Mouse (Mus musculus) thymus, adult 2 months (tissue): ENCODE measurements around the gene Shisa5. TPM values are rescaled to one million over a fixed set of nuclear protein-coding genes. Genes with fewer than 3 reads are reported as not detected.

Experiments
- DNase-seq: peaks from one replicate; pipeline ENCODE4 v3.0.0; 2021
- H3K27ac ChIP-seq: fragments of 200-500 bp; 2 replicates; pipeline ENCODE4 v1.5.1; 2012; ENCODE audit warnings: low read length, control low read depth; ENCODE audit not compliant: control insufficient read depth, insufficient read depth
- H3K27me3 ChIP-seq: fragments of 200-500 bp; 2 replicates; pipeline ENCODE4 v1.6.1; 2012; ENCODE audit warnings: mild to moderate bottlenecking, low read length, moderate library complexity, mixed read lengths; ENCODE audit not compliant: control insufficient read depth, insufficient read depth
- H3K36me3 ChIP-seq: fragments of 200-500 bp; 2 replicates; pipeline ENCODE4 v1.6.1; 2012; ENCODE audit warnings: mild to moderate bottlenecking, low read length, moderate library complexity; ENCODE audit not compliant: control insufficient read depth, insufficient read depth
- H3K4me1 ChIP-seq: fragments of 200-500 bp; replicated peaks from 2 replicates; pipeline ENCODE4 v1.6.1; 2012; ENCODE audit warnings: low read length; ENCODE audit not compliant: control insufficient read depth, insufficient read depth
- H3K4me3 ChIP-seq: fragments of 200-500 bp; 2 replicates; pipeline ENCODE4 v1.5.1; 2012; ENCODE audit warnings: mild to moderate bottlenecking, low read length, control low read depth, moderate library complexity; ENCODE audit not compliant: control insufficient read depth, insufficient read depth
- CTCF ChIP-seq: fragments of 200-500 bp; IDR thresholded peaks from 2 replicates; pipeline ENCODE4 v1.5.1; 2012; ENCODE audit warnings: mild to moderate bottlenecking, control low read depth, low read length, moderate library complexity, borderline replicate concordance; ENCODE audit not compliant: control insufficient read depth, poor library complexity, insufficient read depth; ENCODE audit errors: extremely low read depth
- POLR2A ChIP-seq: fragments of 200-500 bp; IDR thresholded peaks from 2 replicates; pipeline ENCODE4 v1.6.1; 2012; ENCODE audit warnings: mild to moderate bottlenecking, low read length, control low read depth, moderate library complexity; ENCODE audit not compliant: control insufficient read depth, poor library complexity, insufficient read depth; ENCODE audit errors: extremely low read depth
- WGBS: fragments of 180-500 bp; shearing (Covaris S2); methylation state at CpG from one replicate; pipeline ENCODE4 v1.1.7; 2018; 5-methylcytosine and 5-hydroxymethylcytosine counted together
- polyA plus RNA-seq: library from polyadenylated mRNA; depleted of rRNA; stranded (reverse); fragments of >200 nt; gene quantifications from 2 replicates; pipeline ENCODE4 v1.2.3, GENCODE M21; 2012

Gene Shisa5
- polyA plus RNA-seq, 1 experiment, result 2,648 TPM

DNA sequence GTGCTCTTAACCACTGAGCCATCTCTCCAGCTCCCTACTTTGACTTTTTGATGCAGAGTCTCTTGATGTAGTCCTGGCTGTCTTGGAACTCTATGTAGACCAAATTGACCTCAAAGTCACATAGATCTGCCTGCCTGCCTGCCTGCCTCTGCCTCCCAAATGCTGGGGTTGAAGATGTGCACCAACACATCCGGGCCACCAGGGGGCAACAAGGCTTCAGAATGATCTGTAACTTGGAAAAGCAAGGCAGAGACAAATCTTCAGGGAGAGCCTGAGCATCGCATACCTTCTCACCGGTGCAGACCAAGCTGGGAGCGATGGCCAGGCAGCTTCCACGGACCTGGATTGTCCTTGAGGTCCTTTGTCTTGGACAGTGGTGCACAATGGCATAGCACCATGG lies 7.9 kb downstream of the Shisa5 start:
- 40% methylated on average over 5 of the region's 5 CpGs for WGBS

GRCm38 (mm10) chr9:109049316-109049715 lies 11.0 kb downstream of the Shisa5 start:
- TF ChIP-seq POLR2A (no peak), CTCF (no peak)
- DNase-seq, result no peak
- Histone ChIP-seq H3K4me3 (no peak overlapping the region), H3K4me1 (peaks cover 44% of the 10 kb centered on the region), H3K36me3 (no peaks in the 10 kb centered on the region), H3K27ac (no peak overlapping the region), H3K27me3 (no peaks in the 10 kb centered on the region)
- 81% methylated on average over 7 of the region's 7 CpGs for WGBS

More for the DNA sequence above, 7.9 kb downstream of the Shisa5 start:
- Histone ChIP-seq H3K36me3 (no peaks in the 10 kb centered on the region), H3K4me1 (peaks cover 16% of the 10 kb centered on the region), H3K4me3 (no peak overlapping the region), H3K27me3 (no peaks in the 10 kb centered on the region), H3K27ac (no peak overlapping the region)
- peak; percentile 81 for DNase-seq
- TF ChIP-seq POLR2A (no peak), CTCF (peak; percentile 85; the same call in 1 of the 2 replicates)

DNA sequence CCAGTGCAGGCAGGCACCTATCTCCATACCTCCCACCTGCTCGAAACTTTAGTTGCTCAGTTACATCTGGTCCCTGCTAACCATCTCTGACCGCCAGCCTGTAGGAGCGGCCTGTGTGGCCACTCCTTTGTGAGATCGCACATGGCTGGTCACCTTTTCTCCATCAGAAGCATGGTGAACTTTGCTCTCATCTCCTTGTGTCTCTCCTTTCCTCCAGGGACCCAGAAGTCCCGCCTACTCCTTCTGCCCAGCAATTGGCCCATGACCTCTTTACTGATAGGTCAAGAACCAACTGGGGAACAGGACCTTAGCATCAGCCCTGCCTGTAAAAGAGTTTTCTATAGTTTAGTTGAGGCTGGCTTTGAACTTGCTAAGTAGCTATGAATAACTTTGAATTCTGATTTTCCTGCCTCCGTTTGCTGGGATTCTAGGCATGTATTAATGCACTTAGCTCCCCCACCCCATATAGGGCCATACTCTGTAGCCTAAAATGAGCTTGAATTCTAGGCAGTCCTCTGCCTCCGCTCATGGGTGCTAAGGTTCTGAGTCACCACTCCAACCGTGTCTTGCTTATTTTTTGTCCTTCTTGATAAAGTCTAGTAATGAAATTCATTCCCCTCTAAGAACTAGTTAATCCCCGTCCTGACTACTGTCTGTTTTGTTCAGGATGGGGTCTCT lies 11.8 kb downstream of the Shisa5 start:
- TF ChIP-seq CTCF (no peak), POLR2A (no peak)
- no peak for DNase-seq
- 68% methylated on average over 9 of the region's 9 CpGs for WGBS
- H3K27me3 ChIP-seq, result no peaks in the 10 kb centered on the region
- H3K27ac ChIP-seq, result peak overlapping the region; percentile 98
- peaks cover 52% of the 10 kb centered on the region for H3K4me1 ChIP-seq
- no peaks in the 10 kb centered on the region for H3K36me3 ChIP-seq
- H3K4me3 ChIP-seq, result peak overlapping the region; percentile 35

DNA sequence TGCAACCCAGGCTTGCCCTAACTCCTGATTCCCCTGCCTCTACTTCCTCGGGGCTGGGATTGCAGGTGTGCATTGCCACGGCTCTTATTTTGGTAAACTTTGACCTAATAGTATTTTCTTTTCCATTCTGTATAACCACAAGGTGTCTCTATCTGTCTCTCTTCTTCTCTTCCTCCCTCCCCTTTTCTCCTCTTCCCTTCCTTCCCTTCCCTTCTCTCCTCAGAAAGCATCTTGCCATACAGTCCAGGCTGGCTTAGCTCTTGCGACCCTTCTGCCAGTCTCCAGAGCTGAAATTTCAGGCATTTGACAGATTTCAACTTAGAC lies 12.3 kb downstream of the Shisa5 start:
- Histone ChIP-seq H3K27me3 (no peaks in the 10 kb centered on the region), H3K27ac (peak overlapping the region; percentile 98), H3K36me3 (no peaks in the 10 kb centered on the region), H3K4me3 (peak overlapping the region; percentile 35), H3K4me1 (peaks cover 57% of the 10 kb centered on the region)
- DNase-seq, result no peak
- TF ChIP-seq POLR2A (no peak), CTCF (no peak)
- WGBS, result 8% methylated on average over 3 of the region's 3 CpGs

DNA sequence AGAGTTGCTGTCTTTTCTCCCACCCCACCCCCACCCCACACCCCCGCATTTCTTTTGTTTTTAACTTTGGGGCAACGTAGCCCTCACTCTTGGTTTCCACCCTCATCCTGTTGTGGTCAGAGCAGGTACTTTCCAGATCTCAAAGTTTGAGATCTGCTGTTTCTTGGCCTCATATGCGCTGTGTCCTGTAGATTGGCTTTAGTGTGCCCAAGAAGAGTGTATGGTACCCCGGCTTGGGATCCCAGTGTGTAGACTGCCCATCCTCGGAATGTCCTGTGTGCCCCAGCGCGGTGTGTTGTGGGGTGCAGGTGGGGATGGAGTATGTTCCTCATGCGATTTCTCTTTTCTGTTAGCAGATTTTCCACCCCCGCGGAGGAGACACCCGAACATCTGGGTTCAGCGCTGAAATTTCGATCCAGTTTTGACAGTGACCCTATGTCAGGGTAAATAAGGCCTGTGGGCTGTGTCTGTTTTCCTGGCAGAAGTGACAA lies 12.7 kb downstream of the Shisa5 start:
- peak; percentile 62 for DNase-seq
- Histone ChIP-seq H3K36me3 (peaks cover under 1% of the 10 kb centered on the region; the same call in 1 of the 2 replicates), H3K4me1 (peaks cover 61% of the 10 kb centered on the region), H3K27ac (peak overlapping the region; percentile 98), H3K27me3 (no peaks in the 10 kb centered on the region), H3K4me3 (peak overlapping the region; percentile 72)
- 5% methylated on average over 13 of the region's 13 CpGs for WGBS
- TF ChIP-seq CTCF (0 out of 2 replicates have a peak, but pooled peaks have one; percentile 51), POLR2A (no peak)

DNA sequence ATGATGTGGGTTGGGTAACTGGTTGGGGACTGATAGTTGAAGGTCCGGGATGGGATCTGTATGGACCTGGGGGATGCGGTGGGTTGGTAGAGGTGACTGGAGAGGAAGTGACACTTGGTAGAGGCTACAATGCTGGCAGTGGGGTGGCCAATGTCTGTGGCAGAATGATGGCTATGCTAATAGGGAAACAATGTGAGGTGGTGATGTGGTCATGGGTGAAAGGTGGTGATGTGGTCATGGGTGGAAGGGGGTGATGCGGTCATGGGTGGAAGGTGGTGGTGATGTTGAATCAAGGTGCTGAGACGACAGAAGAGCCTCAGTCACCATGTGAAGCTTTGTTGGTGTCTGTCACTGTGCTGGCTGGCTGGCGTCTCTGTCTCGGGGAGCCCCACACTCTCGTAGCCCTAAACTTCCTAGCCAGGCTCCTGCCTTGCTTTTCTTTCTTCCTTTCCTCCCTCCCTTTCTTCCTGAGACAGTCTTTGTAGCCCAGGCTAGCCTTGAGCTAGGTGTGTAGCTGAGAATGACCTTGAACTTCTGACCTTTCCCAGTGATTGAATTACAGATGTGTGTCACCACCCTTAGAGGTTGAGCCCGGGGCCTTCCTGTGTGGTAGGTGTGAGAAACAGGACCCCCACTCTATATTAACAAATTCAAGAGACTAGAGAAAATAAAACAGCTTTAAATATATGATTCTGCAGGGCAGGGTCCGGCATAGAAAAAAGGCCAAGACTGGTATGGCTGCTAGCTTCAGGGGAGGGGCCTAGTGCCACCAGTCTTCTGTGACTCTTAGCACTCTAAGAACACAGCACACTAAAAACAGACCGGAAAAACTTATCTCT lies 13.5 kb downstream of the Shisa5 start:
- DNase-seq, result no peak
- 30% methylated on average over 10 of the region's 10 CpGs for WGBS
- H3K27ac ChIP-seq, result peak overlapping the region; percentile 98
- no peak for TF ChIP-seq POLR2A
- TF ChIP-seq CTCF, result no peak
- peaks cover 66% of the 10 kb centered on the region for H3K4me1 ChIP-seq
- H3K27me3 ChIP-seq, result no peaks in the 10 kb centered on the region
- peaks cover 9% of the 10 kb centered on the region; the same call in 1 of the 2 replicates for H3K36me3 ChIP-seq
- peak overlapping the region; percentile 72 for H3K4me3 ChIP-seq
